ENCODE assay signal across 12 mouse cellular contexts in the genomic region with DNA sequence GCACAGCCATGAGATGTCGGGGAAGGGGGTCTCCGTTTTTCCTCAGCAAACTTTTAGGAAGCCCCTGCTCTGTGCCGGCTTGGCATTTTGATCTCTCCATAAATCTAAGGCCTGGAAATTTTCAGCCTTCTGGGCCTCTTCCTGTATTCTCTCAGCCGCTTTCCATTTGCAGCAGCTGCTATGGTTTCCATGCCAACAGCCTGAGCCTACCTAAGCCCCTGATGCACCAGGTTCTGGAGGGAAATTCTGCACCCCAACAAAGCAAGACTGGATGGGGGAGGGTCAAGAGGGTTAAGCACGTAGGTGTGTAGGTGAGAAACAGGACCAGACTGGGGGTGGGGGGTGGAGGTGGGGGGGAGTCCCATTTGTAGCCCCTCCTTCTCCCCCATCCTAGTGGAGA.
DNase-seq lines count a peak whose midpoint lies in the region; ATAC-seq and TF ChIP-seq lines count a peak whose summit lies in the region.
"Had no signal": no experiment of that assay in that cellular context is flagged by ENCODE, and none has a peak within 500 bp of the region (broad histone marks: within the 10 kb centered on the region; RNA-seq: fewer than 3 reads in every experiment).

No protein-coding gene starts in this region.

- ATAC-seq in embryonic facial prominence, embryonic 11.5 days (replicated peaks; ENCODE audit: insufficient number of reproducible peaks, low FRiP score, low TSS enrichment, low read depth): peak; percentile 80
- peak; percentile 64 for ATAC-seq in hindbrain, embryonic 12.5 days (ENCODE audit: low FRiP score)
- peak; percentile 82 for ATAC-seq in midbrain, postnatal 0 days (ENCODE audit: low FRiP score)

- no peak for TF ChIP-seq CTCF in midbrain, postnatal 0 days (IDR thresholded peaks at IDR 0.05)

- DNase-seq in layer of hippocampus, adult 18-20 months (ENCODE audit: low spot score in 2 of 2): peak; percentile 21 to 42
- DNase-seq in layer of hippocampus, postnatal 10 days (ENCODE audit: low spot score in 2 of 2): no peak
- peak; percentile 87 for DNase-seq in embryonic facial prominence, embryonic 11.5 days (ENCODE audit: low spot score)
- peak; percentile 67 for DNase-seq in midbrain, postnatal 0 days (ENCODE audit: low spot score)
- no peak for DNase-seq in ovary, postnatal 14 days (ENCODE audit: low spot score)
- no peak for DNase-seq in adipocyte (ENCODE audit: low spot score)
- DNase-seq in thymus, postnatal 0 days (ENCODE audit: low spot score): no peak
- DNase-seq: cerebellum, postnatal 36 days had no signal

- no peak overlapping the region for H3K4me3 ChIP-seq in embryonic facial prominence, embryonic 11.5 days (ENCODE audit: low read depth, low read length)
- H3K4me3 ChIP-seq in hindbrain, embryonic 12.5 days: no peak overlapping the region
- no peak overlapping the region for H3K4me3 ChIP-seq in midbrain, postnatal 0 days (ENCODE audit: low read depth, low read length)
- H3K4me3 ChIP-seq: heart, embryonic 15.5 days; liver, embryonic 15.5 days had no signal

- H3K4me2 ChIP-seq in embryonic facial prominence, embryonic 11.5 days (ENCODE audit: low read depth, low read length): no peak overlapping the region
- H3K4me2 ChIP-seq in hindbrain, embryonic 12.5 days (replicated peaks): no peak overlapping the region
- H3K4me2 ChIP-seq in midbrain, postnatal 0 days (ENCODE audit: low read depth, low read length, poor library complexity, severe bottlenecking): no peak overlapping the region
- H3K4me2 ChIP-seq: heart, embryonic 15.5 days; liver, embryonic 15.5 days had no signal

- peak overlapping the region; percentile 75 for H3K27ac ChIP-seq in embryonic facial prominence, embryonic 11.5 days (replicated peaks; ENCODE audit: low read depth, low read length)
- H3K27ac ChIP-seq in hindbrain, embryonic 12.5 days: peak overlapping the region; percentile 71
- peak overlapping the region; percentile 34 for H3K27ac ChIP-seq in midbrain, postnatal 0 days (ENCODE audit: low read depth, low read length)
- H3K27ac ChIP-seq: heart, embryonic 15.5 days; liver, embryonic 15.5 days had no signal

- H3K4me1 ChIP-seq in embryonic facial prominence, embryonic 11.5 days (ENCODE audit: control insufficient read depth, insufficient read depth, low read length): no peaks in the 10 kb centered on the region; the same call in 1 of the 2 replicates
- H3K4me1 ChIP-seq in hindbrain, embryonic 12.5 days: peaks cover 10% of the 10 kb centered on the region
- H3K4me1 ChIP-seq in midbrain, postnatal 0 days (ENCODE audit: insufficient read depth, low read length): no peaks in the 10 kb centered on the region
- H3K4me1 ChIP-seq: heart, embryonic 15.5 days; liver, embryonic 15.5 days had no signal

- 17% methylated on average over 5 of the region's 5 CpGs for WGBS in embryonic facial prominence, embryonic 11.5 days
- WGBS in hindbrain, embryonic 12.5 days: 31% methylated on average over 5 of the region's 5 CpGs
- 5% methylated on average over 5 of the region's 5 CpGs for WGBS in midbrain, postnatal 0 days

- H3K9ac ChIP-seq in embryonic facial prominence, embryonic 11.5 days (replicated peaks; ENCODE audit: low read length): peak overlapping the region; percentile 42
- H3K9ac ChIP-seq in hindbrain, embryonic 12.5 days: no peak overlapping the region
- H3K9ac ChIP-seq in midbrain, postnatal 0 days (replicated peaks; ENCODE audit: low read length, poor library complexity, severe bottlenecking): no peak overlapping the region
- H3K9ac ChIP-seq: heart, embryonic 15.5 days; liver, embryonic 15.5 days had no signal

- no peaks in the 10 kb centered on the region for H3K36me3 ChIP-seq in embryonic facial prominence, embryonic 11.5 days (replicated peaks; ENCODE audit: control insufficient read depth, insufficient read depth, low read depth, low read length)
- H3K36me3 ChIP-seq in hindbrain, embryonic 12.5 days: no peaks in the 10 kb centered on the region
- no peaks in the 10 kb centered on the region for H3K36me3 ChIP-seq in midbrain, postnatal 0 days (ENCODE audit: insufficient read depth, low read length)
- H3K36me3 ChIP-seq: G1E; heart, embryonic 15.5 days; liver, embryonic 15.5 days had no signal

- no peaks in the 10 kb centered on the region for H3K27me3 ChIP-seq in embryonic facial prominence, embryonic 11.5 days (ENCODE audit: control insufficient read depth, insufficient read depth, low read length)
- H3K27me3 ChIP-seq in hindbrain, embryonic 12.5 days: no peaks in the 10 kb centered on the region
- no peaks in the 10 kb centered on the region for H3K27me3 ChIP-seq in midbrain, postnatal 0 days (ENCODE audit: insufficient read depth, low read length)
- H3K27me3 ChIP-seq: heart, embryonic 15.5 days; liver, embryonic 15.5 days had no signal

- no peaks in the 10 kb centered on the region for H3K9me3 ChIP-seq in embryonic facial prominence, embryonic 11.5 days (replicated peaks; ENCODE audit: control insufficient read depth, low read length)
- H3K9me3 ChIP-seq in hindbrain, embryonic 12.5 days (replicated peaks): no peaks in the 10 kb centered on the region
- H3K9me3 ChIP-seq in midbrain, postnatal 0 days (ENCODE audit: low read length): no peaks in the 10 kb centered on the region
- H3K9me3 ChIP-seq: G1E; heart, embryonic 15.5 days; liver, embryonic 15.5 days had no signal

Comparison
In these comparisons a context has a peak if more than half of its experiments do, and no peak if none do; other contexts are left out.
1. DNase-seq: peak in layer of hippocampus, adult 18-20 months (2 of 2), embryonic facial prominence, embryonic 11.5 days (single experiment) and midbrain, postnatal 0 days (single experiment); none in layer of hippocampus, postnatal 10 days (0 of 2), ovary, postnatal 14 days (single experiment), adipocyte (single experiment) and thymus, postnatal 0 days (single experiment).
2. Peak in every context shown above with its lines, with median percentiles within 50 percentile points of each other: ATAC-seq and H3K27ac ChIP-seq.